Mouse (Mus musculus): ENCODE measurements at regions not wholly inside any gene's neighbourhood (a gene's known extent, or its start where the extent isn't known, plus 50 kb on each side); places are given as distances from the start of the nearest gene placed in this dataset.

DNA sequence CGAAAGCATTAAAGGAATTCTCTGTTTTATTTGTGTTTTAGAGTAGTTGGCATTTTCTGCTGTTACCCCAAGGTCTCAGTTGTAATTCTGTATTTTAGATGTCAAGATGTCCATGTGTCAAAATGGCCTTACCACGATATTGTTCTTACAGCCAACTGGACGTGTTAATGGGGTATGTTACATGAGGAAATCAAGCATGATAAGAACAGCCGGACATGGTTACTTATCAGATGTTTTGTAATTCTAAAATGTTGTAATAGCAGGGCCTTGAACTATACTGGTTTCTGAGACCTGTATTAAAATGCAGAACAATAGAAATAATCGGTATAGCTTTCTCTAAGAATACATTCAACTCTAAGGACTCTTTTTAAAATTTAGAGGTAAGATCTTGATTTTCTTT is 201.3 kb downstream of the Foxo1 start:
- no peak overlapping the region for H3K4me2 ChIP-seq (replicated peaks; ENCODE audit: low read depth, low read length)
- no peaks in the 10 kb centered on the region for H3K27me3 ChIP-seq (ENCODE audit: control insufficient read depth, insufficient read depth, low read length)
- no peak for ATAC-seq (ENCODE audit: low FRiP score, low TSS enrichment)
- 87% methylated on average over 5 of the region's 5 CpGs for WGBS
- H3K9ac ChIP-seq (ENCODE audit: low read depth, low read length), result no peak overlapping the region
- no peak overlapping the region for H3K4me3 ChIP-seq (ENCODE audit: low read length)
- H3K27ac ChIP-seq (ENCODE audit: low read depth, low read length), result no peak overlapping the region
- no peaks in the 10 kb centered on the region for H3K36me3 ChIP-seq (ENCODE audit: control insufficient read depth, insufficient read depth, low read length)
- 0 out of 2 replicates have a peak, but pooled peaks cover 2% of the 10 kb centered on the region for H3K4me1 ChIP-seq (ENCODE audit: control insufficient read depth, insufficient read depth, low read length)
- H3K9me3 ChIP-seq (ENCODE audit: control insufficient read depth, low read length), result peaks cover 10% of the 10 kb centered on the region

DNA sequence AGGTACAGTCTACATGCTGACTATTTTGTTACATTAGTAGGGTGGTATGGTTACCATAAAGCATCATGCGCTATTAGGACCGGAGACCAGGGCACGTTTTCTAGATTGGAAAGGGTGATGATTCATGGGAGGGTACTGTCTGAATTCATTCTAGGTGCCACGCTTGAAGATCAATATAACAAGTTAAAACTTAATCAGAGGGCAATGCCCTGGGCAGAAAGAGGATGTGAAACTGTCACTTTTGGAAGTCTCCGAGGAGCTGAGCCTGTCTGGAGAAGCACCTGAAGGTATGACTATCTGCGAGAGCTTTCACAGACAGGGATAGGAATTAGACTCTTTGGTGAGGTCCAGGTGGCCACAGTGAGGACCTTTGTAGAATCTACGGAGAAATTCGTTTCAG is 200.2 kb downstream of the Foxo1 start:
- WGBS, result 91% methylated on average over 8 of the region's 8 CpGs

DNA sequence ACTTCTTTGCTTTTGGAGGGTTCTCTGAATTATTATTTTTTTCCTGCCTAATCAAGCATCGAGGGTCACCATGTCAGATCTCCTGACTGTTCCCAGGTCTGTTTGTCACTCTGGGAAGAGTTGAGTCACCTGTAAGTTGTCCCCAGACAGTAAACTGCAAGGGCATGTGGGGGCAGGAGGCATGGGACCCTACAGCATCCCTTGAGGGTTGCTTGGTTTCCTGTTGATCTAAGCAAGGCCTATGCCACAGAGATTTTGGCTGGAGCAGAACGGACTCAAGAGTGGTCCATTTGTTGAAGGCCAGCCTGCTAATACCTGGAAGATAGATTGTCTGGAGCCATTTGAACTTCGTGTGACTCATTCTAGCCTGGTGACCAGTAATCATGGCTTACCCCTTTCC is 199.7 kb downstream of the Foxo1 start:
- no peak overlapping the region for H3K27ac ChIP-seq (ENCODE audit: low read depth, low read length)
- no peak overlapping the region for H3K9ac ChIP-seq (ENCODE audit: low read depth, low read length)
- H3K4me2 ChIP-seq (replicated peaks; ENCODE audit: low read depth, low read length), result no peak overlapping the region
- H3K27me3 ChIP-seq (ENCODE audit: control insufficient read depth, insufficient read depth, low read length), result no peaks in the 10 kb centered on the region
- H3K4me3 ChIP-seq (ENCODE audit: low read length), result no peak overlapping the region
- 0 out of 2 replicates have a peak, but pooled peaks cover 2% of the 10 kb centered on the region for H3K4me1 ChIP-seq (ENCODE audit: control insufficient read depth, insufficient read depth, low read length)
- WGBS, result 63% methylated on average over 3 of the region's 3 CpGs
- no peaks in the 10 kb centered on the region for H3K36me3 ChIP-seq (ENCODE audit: control insufficient read depth, insufficient read depth, low read length)
- no peak for ATAC-seq (ENCODE audit: low FRiP score, low TSS enrichment)
- H3K9me3 ChIP-seq (ENCODE audit: control insufficient read depth, low read length), result peaks cover 10% of the 10 kb centered on the region

More for the DNA sequence above, 200.2 kb downstream of the Foxo1 start:
- no peak overlapping the region for H3K4me2 ChIP-seq (replicated peaks; ENCODE audit: low read depth, low read length)
- peaks cover 10% of the 10 kb centered on the region for H3K9me3 ChIP-seq (ENCODE audit: control insufficient read depth, low read length)
- ATAC-seq (ENCODE audit: low FRiP score, low TSS enrichment), result no peak
- no peak overlapping the region for H3K4me3 ChIP-seq (ENCODE audit: low read length)
- H3K9ac ChIP-seq (ENCODE audit: low read depth, low read length), result no peak overlapping the region
- H3K36me3 ChIP-seq (ENCODE audit: control insufficient read depth, insufficient read depth, low read length), result no peaks in the 10 kb centered on the region
- 0 out of 2 replicates have a peak, but pooled peaks cover 2% of the 10 kb centered on the region for H3K4me1 ChIP-seq (ENCODE audit: control insufficient read depth, insufficient read depth, low read length)
- no peak overlapping the region for H3K27ac ChIP-seq (ENCODE audit: low read depth, low read length)
- H3K27me3 ChIP-seq (ENCODE audit: control insufficient read depth, insufficient read depth, low read length), result no peaks in the 10 kb centered on the region

DNA sequence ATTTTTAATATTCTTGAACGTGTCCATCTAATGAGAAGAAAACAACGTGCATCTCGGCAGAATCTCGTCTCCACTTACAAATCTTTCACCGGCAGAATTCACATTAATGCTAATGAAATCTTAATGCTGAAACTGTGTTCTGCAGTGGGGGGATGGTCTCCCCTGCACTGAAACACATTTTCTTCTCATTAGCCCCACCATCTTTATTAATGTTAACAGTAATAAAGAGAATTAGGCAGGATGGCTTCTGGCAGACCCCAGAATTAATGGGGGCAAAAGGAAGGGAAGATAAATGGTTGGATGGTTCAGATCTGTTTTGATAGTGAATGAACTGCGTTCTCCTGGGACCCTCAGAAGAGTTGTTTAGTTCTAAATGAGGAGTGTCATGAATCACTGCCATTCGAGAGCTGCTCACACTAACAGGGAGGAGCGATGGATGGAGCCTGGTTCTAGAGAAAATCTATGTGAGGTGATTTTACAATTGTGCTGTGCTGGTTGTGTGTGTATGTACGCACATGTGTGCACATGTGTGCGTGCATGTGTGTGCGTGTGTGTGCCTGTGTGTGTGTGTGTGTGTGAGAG is 198.9 kb downstream of the Foxo1 start:
- Histone ChIP-seq H3K4me2 (replicated peaks; ENCODE audit: low read depth, low read length) (no peak overlapping the region), H3K9ac (ENCODE audit: low read depth, low read length) (no peak overlapping the region), H3K4me1 (ENCODE audit: control insufficient read depth, insufficient read depth, low read length) (0 out of 2 replicates have a peak, but pooled peaks cover 2% of the 10 kb centered on the region), H3K27me3 (ENCODE audit: control insufficient read depth, insufficient read depth, low read length) (no peaks in the 10 kb centered on the region), H3K4me3 (ENCODE audit: low read length) (no peak overlapping the region), H3K9me3 (ENCODE audit: control insufficient read depth, low read length) (peaks cover 10% of the 10 kb centered on the region), H3K36me3 (ENCODE audit: control insufficient read depth, insufficient read depth, low read length) (no peaks in the 10 kb centered on the region), H3K27ac (ENCODE audit: low read depth, low read length) (no peak overlapping the region)
- ATAC-seq (ENCODE audit: low FRiP score, low TSS enrichment), result no peak
- WGBS, result 51% methylated on average over 11 of the region's 11 CpGs

DNA sequence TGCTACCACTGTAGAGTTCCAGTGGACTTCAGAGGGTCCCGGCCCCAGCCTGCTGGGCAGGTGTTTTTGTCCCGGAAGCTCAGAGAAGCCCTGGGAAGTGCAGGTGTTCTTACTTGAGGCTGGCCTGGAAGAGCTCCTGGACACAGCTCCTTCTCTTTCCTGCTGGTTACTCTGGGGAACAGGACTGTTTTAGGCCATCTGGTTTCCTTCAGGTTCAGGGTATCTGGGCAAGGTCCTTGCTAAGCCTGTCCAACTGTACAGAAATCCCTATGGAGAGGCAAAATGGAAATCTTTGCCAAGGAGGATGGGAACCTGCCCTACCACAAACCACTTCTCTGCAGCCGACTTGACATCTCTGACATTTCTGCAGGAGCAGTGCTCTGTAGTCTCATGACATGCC is 198.4 kb downstream of the Foxo1 start:
- H3K9ac ChIP-seq (ENCODE audit: low read depth, low read length), result no peak overlapping the region

DNA sequence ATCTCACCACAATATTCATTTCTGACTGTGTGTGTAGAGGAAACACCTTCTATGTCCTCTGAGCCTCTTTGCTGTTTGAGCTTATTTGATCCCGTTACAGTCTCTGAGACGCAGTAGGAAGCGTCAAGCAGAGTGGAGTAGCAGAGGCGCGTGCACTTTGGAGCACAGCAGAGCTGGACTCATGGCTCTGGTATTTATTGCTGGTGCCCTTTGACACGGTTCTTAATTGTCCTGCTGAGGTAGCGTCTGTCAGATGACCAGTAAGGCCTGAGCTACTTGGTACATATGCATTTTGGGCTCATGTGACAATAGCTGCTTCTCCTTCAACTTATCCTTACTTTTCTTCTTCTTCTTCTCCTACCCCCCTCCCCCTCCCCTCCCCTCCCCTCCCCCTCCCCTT is 195.8 kb downstream of the Foxo1 start:
- no peaks in the 10 kb centered on the region for H3K9me3 ChIP-seq (ENCODE audit: control insufficient read depth, low read length)
- H3K27me3 ChIP-seq (ENCODE audit: control insufficient read depth, insufficient read depth, low read length), result no peaks in the 10 kb centered on the region
- H3K4me2 ChIP-seq (replicated peaks; ENCODE audit: low read depth, low read length), result no peak overlapping the region
- H3K27ac ChIP-seq (ENCODE audit: low read depth, low read length), result no peak overlapping the region
- H3K4me3 ChIP-seq (ENCODE audit: low read length), result no peak overlapping the region
- no peak overlapping the region for H3K9ac ChIP-seq (ENCODE audit: low read depth, low read length)
- H3K36me3 ChIP-seq (ENCODE audit: control insufficient read depth, insufficient read depth, low read length), result no peaks in the 10 kb centered on the region
- no peak for ATAC-seq (ENCODE audit: low FRiP score, low TSS enrichment)
- 0 out of 2 replicates have a peak, but pooled peaks cover 2% of the 10 kb centered on the region for H3K4me1 ChIP-seq (ENCODE audit: control insufficient read depth, insufficient read depth, low read length)
- WGBS, result 17% methylated on average over 7 of the region's 7 CpGs

More for the DNA sequence above, 198.4 kb downstream of the Foxo1 start:
- WGBS, result 59% methylated on average over 3 of the region's 3 CpGs
- Histone ChIP-seq H3K4me2 (replicated peaks; ENCODE audit: low read depth, low read length) (no peak overlapping the region), H3K36me3 (ENCODE audit: control insufficient read depth, insufficient read depth, low read length) (no peaks in the 10 kb centered on the region), H3K27me3 (ENCODE audit: control insufficient read depth, insufficient read depth, low read length) (no peaks in the 10 kb centered on the region), H3K4me1 (ENCODE audit: control insufficient read depth, insufficient read depth, low read length) (0 out of 2 replicates have a peak, but pooled peaks cover 2% of the 10 kb centered on the region), H3K27ac (ENCODE audit: low read depth, low read length) (no peak overlapping the region), H3K4me3 (ENCODE audit: low read length) (no peak overlapping the region), H3K9me3 (ENCODE audit: control insufficient read depth, low read length) (peaks cover 6% of the 10 kb centered on the region)
- ATAC-seq (ENCODE audit: low FRiP score, low TSS enrichment), result no peak

DNA sequence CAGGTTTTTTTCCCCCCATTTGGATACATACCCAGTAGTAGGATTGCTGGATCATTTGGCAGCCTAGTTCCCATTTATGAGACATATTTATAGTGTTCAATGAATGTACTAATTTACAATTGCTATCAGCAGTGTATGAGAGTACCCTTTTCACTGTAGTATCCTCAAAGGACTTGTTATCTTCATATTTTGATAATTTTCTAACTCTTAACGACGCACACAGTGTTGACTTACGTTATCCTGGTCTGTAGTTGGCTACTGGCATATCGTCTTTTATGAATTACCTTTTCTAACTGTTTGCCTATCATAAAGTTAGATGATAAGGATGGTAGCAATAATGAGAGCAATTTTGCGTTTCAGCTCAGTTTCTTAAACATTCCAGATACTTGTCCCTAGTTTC is 186.8 kb downstream of the Foxo1 start:
- Histone ChIP-seq H3K27ac (ENCODE audit: low read depth, low read length) (no peak overlapping the region), H3K9me3 (ENCODE audit: control insufficient read depth, low read length) (no peaks in the 10 kb centered on the region), H3K27me3 (ENCODE audit: control insufficient read depth, insufficient read depth, low read length) (no peaks in the 10 kb centered on the region), H3K4me1 (ENCODE audit: control insufficient read depth, insufficient read depth, low read length) (no peaks in the 10 kb centered on the region), H3K9ac (ENCODE audit: low read depth, low read length) (no peak overlapping the region), H3K36me3 (ENCODE audit: control insufficient read depth, insufficient read depth, low read length) (no peaks in the 10 kb centered on the region), H3K4me3 (ENCODE audit: low read length) (no peak overlapping the region), H3K4me2 (replicated peaks; ENCODE audit: low read depth, low read length) (no peak overlapping the region)
- ATAC-seq (ENCODE audit: low FRiP score, low TSS enrichment), result no peak
- WGBS, result 94% methylated on average over 5 of the region's 5 CpGs

DNA sequence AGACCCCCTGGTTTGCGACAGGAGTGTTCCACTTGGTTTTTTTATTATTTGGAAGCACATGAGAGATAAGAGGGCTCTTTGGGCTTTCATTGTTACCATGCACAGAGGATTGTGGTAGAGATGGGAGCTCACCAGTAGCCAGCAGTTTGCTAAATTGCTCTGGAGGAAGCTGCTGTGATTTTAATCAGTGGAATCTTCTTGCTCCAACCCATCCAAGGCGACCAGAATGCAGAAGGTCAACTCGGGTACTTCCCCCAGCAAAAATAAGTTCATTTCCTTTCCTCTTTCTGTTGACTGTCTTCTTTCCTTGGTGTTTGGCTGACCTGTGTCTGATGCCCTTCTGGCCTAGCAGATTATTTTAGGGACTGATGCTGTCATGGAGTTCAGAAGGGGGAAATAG is 184.9 kb downstream of the Foxo1 start:
- no peaks in the 10 kb centered on the region for H3K27me3 ChIP-seq (ENCODE audit: control insufficient read depth, insufficient read depth, low read length)
- no peak overlapping the region for H3K4me3 ChIP-seq (ENCODE audit: low read length)
- no peak overlapping the region for H3K4me2 ChIP-seq (replicated peaks; ENCODE audit: low read depth, low read length)
- no peak overlapping the region for H3K27ac ChIP-seq (ENCODE audit: low read depth, low read length)
- no peak for ATAC-seq (ENCODE audit: low FRiP score, low TSS enrichment)
- H3K4me1 ChIP-seq (ENCODE audit: control insufficient read depth, insufficient read depth, low read length), result no peaks in the 10 kb centered on the region
- 70% methylated on average over 3 of the region's 3 CpGs for WGBS
- no peaks in the 10 kb centered on the region for H3K36me3 ChIP-seq (ENCODE audit: control insufficient read depth, insufficient read depth, low read length)
- no peaks in the 10 kb centered on the region for H3K9me3 ChIP-seq (ENCODE audit: control insufficient read depth, low read length)
- H3K9ac ChIP-seq (ENCODE audit: low read depth, low read length), result no peak overlapping the region

DNA sequence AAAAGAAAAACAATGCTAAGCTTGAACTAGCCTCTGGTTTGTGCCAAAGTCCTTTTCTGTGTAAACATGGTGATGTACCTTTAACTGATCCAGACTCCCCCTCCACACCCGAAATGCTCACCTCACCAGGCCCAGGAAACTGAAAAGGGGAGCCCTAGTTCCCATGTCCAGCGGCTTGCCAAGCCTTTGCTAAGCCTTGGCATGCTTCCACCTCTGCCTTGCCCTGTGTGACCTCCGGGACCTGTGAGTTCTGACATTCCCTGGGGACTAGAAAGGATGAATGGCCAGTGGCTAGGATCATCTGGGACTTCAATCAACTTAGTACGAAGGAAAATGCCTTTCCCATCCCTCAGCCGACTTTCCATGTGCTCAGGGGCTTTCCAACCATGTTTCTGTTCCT is 184.2 kb downstream of the Foxo1 start:
- ATAC-seq (ENCODE audit: low FRiP score, low TSS enrichment), result no peak
- Histone ChIP-seq H3K9me3 (ENCODE audit: control insufficient read depth, low read length) (no peaks in the 10 kb centered on the region), H3K36me3 (ENCODE audit: control insufficient read depth, insufficient read depth, low read length) (no peaks in the 10 kb centered on the region), H3K4me1 (ENCODE audit: control insufficient read depth, insufficient read depth, low read length) (no peaks in the 10 kb centered on the region), H3K9ac (ENCODE audit: low read depth, low read length) (no peak overlapping the region), H3K4me2 (replicated peaks; ENCODE audit: low read depth, low read length) (no peak overlapping the region), H3K27ac (ENCODE audit: low read depth, low read length) (no peak overlapping the region), H3K4me3 (ENCODE audit: low read length) (no peak overlapping the region), H3K27me3 (ENCODE audit: control insufficient read depth, insufficient read depth, low read length) (no peaks in the 10 kb centered on the region)
- 51% methylated on average over 5 of the region's 5 CpGs for WGBS
